Mouse (Mus musculus) c-Kit-positive CD71-negative TER-119-negative erythroid progenitor cells, embryonic 14.5 days (primary cell): ENCODE measurements around the gene Gm20388.

ENCODE experiments used
- DNase-seq: peaks from one replicate; pipeline ENCODE4 v3.0.0-alpha.2; 2013; ENCODE audit warnings: low read depth

The Gm20388 gene

DNA sequence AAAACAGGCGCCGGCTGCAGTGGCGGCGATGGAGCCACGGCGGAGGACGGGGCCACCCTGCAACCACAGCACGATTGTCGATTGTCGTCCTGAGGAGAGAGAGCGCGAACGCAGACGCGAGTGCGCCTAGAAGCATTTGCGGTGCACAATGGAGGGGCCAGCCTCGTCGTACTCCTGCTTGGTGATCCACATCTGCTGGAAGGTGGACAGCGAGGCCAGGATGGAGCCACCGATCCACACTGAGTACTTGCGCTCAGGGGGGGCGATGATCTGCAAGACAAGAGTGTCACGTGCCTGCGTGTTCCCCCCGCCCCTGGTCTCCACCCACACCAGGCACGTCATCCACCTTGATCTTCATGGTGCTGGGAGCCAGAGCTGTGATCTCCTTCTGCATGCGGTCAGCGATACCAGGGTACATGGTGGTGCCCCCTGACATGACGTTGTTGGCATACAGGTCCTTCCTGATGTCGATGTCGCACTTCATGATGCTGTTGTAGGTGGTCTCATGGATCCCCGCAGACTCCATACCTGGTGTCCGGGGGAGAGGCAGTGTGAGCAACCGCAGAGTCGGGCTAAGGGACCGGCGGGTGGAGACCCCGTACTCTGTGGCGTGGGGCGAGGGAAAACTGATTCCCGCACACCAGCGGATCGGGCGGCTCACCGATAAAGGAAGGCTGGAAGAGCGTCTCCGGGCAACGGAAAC lies 3981.4 kb downstream of the Gm20388 start:
- no peak for DNase-seq

DNA sequence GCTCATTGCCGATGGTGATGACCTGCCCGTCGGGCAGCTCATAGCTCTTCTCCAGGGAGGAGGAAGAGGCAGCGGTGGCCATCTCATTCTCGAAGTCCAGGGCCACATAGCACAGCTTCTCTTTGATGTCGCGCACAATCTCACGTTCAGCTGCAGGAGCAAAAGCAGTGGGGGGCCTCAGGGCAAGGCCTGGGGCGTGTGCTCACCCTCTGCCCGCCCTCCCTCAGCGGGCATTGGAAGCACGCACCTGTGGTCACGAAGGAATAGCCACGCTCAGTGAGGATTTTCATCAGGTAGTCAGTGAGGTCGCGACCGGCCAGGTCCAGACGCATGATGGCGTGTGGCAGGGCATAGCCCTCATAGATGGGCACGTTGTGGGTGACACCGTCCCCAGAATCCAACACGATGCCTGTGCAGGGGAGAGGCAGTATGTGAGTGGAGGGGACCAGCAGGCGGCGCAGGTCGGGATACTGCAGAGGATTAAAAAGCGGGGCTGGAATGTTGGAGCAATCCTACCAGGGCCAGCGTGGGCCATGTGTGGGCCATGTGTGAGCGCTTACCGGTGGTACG lies 3982.0 kb downstream of the Gm20388 start:
- no peak for DNase-seq

DNA sequence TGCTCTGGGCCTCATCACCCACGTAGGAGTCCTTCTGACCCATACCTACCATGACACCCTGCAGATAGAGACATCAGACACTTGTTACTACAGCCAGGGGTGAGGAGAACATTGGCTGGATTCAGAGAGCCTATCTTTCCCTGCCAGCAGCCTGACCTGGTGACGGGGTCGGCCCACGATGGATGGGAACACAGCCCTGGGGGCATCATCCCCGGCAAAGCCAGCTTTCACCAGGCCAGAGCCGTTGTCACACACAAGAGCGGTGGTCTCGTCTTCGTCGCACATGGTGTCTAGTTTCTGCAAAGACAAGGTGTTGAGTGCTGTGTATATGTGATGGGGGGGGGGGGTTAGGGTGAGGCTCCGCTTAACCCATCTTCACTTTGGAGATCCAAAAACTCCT lies 3982.8 kb downstream of the Gm20388 start:
- no peak for DNase-seq

DNA sequence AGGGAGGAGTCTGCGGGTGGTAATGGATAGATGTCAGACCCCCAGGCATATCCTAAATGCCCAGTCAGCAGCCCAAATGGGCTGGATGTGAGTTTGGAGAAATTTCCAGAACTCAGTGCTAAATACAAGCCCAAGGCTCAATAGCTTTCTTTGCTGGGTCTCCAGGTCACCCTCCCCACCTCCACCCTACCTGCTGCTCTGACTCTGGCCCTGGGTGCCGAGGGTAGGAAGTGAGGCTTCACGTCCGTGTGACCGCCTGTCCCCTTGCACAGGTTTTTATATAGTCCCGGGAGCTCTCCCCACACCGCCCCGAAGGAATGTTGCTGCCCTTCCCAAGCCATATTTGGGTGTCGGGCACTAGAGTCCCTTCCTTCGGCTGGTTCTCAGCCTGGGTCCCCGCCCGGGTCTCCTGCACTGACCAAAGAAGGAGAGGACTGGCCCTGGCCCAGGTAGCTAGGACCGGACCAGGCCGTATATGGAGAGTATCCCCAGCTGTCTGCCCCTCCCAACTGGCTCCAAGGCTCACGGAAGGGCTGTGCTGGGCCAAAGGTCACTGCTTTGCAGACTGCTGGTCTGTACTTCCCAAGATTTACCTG lies 3984.0 kb downstream of the Gm20388 start, which contains the start of gene Acta1:
Gene Acta1, minus strand, starts transcription at position 250 of the 596 bp plus-strand sequence.
- DNase-seq = no peak

DNA sequence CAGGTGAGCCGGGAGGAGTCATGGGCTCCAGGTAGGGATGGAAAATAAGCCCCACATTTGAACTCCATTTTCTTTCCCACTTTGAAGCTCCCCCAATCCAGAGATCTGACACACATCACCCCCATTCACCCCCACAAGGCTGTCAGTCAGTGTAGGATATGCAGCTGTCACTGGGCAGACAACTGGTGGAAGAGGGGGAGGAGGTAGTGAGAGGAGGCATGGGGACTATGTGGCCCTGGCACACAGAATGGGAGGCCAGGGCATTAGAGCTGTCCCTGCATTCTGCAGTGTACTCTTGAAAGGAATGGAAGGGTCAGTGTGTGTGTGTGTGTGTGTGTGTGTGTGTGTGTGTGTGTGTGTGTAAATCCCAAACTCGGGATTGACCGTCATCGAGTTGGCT lies 3984.6 kb downstream of the Gm20388 start:
- no peak for DNase-seq

DNA sequence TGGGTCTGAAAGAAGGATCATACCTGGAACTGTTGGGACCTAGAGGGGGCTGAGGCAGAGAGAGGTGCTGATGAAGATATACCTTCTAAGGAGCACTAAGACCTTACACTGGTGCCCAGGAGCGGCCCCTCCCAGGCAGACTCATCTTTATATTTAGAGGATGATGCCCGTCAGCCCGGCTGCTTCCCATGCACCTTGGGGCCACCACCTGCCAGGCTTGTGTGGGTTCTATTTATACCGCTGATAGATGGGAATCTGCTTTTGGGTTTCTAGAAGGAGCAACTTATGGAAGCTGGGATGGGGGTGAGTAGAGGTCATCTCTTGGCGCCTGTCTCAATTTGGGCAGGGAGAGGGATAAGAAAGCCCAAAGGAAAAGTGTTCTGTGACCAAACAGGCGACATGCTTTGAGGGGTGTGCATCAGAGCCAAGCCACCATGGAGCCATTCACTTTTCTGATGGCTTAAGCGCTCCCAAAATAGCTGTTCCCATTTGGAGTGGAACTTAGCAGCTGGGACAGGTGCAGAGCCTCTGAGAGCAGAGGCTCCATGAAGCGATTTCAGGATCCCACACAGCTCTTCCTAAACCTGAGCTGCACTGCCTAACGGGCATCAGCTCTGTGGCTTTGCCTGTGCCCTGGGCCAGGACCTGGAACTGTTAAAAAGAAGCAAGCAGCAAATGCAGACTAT lies 3985.2 kb downstream of the Gm20388 start:
- no peak for DNase-seq

DNA sequence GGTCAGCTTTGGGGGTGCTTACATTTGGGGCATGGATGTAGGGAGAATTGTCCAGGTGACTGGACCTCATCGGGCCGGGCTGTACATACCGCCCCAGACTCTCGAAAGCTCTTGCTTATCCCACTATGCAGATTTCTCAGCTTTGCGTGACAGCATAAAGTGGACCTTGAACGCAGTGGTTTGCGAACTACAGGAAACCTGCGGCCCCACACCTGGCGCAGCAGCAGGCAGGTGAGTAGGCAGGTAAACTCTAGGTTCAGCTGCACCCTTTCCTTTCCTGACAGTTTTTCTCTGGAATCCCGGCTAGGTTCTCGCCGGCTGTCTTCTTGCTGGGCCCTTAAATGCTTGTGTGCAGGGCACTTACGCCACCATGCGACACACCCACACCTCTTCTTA lies 3985.7 kb downstream of the Gm20388 start:
- DNase-seq = no peak

DNA sequence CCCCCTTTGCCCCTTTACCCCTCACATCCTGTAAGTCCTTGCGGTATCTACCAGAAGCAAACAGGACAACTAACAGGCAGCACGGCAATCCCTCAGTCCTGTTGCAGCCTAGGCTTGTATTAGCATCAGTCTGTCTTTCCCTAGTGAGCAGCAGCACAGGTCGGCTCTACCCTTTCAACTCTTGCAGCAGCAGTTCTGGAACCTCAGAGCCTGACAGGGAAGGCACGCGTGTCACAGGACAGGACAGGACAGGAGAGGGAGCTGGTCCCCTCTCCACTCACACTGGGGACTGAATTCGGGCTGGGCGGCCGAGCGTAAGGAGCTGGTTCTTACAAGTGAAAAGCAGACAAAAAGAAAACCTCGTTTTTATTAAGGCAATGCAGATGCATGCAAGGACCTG lies 3986.1 kb downstream of the Gm20388 start:
- no peak for DNase-seq

DNA sequence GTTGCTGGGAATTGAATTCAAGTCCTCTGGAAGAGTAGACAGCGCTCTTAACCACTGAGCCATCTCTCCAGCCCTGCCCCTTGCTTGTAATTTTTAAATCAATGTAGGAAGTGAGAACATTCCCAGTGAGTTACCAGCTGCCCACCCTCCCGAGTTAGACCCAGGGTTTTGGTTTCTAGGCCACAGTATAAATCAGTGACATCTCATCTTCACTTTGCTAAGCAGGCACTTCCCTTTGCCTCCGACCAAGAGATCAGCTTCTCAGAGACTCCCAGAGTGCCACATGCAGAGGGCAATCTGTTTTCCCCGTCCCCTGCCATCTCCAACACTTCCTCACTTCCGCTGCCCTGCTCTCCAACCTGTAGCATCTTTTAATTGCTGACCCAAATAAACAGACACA lies 3987.9 kb downstream of the Gm20388 start:
- DNase-seq = no peak

DNA sequence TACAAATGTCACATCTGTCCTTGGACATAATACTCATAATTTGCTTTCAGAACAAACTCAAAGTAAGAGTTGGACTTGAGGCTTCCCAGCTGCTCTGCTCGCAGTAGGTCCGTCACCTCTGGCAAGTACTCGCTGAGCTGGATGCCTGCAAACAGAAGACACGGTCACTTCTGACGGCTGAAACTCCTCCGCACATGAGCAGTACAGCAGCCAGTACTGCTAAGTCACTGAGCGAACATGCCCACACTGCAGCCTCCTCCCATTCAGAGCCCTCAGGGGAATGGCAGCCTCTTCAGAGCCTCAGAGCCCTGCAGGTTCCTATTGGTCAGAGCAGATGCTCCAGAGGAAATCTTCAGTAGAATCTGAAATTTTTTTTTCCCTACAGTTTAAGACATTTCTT lies 3988.7 kb downstream of the Gm20388 start:
- DNase-seq = no peak

DNA sequence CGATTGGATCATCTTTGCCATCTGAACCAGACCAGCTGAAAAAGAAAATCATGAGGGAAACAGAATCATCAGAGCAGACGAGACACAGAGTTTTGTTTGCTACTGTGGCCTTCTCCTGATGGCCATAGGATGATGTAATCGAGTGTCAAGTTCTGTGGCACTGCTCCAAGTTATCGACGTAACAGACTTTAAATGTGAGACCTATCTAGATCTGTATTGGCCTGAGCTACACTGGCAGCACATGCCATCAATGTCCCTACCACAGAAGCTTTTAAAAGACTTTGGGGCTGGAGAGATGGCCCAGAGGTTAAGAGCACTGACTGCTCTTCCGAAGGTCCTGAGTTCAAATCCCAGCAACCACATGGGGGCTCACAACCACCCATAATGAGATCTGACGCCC lies 3992.0 kb downstream of the Gm20388 start:
- no peak for DNase-seq

DNA sequence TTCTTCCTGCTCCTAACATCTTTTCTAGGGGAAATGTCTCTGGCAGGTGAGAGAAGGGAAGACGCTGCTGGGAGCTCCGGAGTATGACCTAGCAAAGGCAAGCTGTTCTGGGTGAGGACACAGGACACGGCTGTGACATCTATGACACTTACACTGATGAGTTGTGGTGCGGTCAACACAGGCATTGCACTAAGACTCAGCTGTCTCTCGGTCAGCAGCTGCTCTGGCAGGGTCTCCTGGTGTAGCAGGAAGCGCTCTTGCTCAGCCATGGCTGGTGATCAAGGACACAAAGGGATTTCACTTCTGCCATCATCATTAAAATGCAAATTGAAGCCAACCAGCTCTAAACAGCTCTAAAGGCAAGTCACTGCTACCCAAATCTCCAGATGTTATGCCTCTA lies 3997.0 kb downstream of the Gm20388 start:
- no peak for DNase-seq

DNA sequence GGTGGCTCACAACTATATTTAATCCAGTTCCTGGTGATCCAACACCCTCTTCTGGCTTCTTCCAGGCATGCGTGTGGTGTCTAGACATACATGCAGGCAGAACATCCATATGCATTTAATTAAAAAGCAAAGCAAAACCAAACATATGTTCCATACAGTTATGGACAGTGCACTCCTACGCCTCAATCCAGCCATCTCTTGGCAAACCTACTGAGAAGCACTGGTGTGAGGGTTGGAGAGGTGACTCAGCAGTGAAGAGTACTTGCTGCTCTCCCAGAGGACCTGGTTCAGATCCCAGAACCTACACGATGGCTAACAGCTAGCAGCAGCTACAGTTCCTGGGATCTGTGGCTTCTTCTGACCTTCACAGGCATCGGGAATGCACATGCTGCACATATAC lies 4001.6 kb downstream of the Gm20388 start:
- DNase-seq = no peak

DNA sequence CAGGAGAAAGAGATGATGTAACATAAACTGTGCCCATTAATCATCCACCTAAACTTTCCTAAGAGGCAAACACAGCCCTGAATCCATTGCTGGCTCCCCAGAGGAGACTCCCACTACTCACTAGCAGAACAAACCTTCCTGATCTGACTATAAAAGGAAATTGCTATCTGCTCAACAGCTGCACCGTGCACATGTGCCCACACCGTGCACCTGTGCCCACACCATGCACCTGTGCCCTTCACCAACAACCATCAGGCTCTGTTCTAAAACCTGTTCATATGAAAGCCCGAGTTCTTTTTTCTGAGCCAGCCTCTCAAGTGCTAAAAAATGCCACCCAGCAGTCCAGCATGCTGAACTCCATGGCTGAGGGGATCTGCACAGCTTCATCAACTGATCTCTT lies 4004.0 kb downstream of the Gm20388 start:
- DNase-seq = no peak

DNA sequence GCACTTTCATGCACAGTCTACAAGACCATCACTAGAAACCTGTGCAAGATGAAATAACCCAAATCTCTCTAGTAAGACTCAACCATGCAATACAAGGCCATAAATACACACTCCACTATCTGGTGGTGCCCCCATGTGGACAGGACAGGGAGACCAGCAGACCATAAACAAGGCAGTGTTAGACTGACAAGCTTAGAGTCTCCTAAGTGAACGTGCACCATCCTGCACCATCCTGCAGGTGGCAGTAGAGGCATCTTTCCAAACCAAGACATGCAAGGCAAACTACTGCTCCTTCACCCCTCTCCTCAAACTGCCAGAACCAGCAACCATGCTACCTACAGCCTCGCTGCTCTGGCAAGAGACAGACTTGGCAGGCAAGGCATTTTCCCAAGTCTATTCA lies 4014.1 kb downstream of the Gm20388 start:
- DNase-seq = peak; percentile 85

DNA sequence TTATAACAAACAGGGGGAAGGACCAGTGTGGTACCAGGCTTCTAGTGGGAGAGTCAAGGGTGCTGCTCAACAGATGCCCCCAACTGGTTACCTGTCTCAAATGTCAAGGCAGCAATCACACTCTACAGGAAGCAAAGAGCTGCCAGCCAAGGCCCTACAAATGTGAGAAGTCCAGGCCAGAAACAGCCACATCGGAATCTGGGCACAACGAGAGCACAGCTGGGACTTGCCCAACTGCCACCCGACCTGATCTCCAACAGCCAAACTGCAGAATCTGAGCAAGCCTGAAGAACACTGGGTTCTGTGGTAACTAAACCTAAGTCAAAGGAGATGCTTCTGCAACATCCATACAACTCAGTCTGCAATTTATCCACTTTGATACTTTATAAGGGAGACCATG lies 4015.0 kb downstream of the Gm20388 start:
- DNase-seq = no peak

DNA sequence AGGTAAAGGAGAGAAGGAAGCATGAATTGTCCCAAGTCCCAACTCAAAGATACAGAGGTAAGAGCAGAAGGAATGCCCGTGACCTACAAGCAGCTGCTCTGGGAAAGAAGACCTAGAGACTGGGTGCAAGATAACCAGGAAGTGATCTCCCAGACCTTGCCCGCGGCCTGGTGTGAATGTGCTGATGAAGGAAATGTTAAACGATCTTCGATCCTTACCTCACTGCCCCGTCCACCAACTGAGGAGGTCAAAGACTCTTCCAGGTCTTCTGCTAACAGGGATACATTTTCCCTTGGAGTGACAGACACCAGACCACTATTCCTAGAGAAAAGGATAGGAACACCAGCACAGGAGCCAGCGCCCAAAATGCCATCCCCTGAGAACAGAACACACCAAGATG lies 4018.4 kb downstream of the Gm20388 start:
- DNase-seq = no peak

DNA sequence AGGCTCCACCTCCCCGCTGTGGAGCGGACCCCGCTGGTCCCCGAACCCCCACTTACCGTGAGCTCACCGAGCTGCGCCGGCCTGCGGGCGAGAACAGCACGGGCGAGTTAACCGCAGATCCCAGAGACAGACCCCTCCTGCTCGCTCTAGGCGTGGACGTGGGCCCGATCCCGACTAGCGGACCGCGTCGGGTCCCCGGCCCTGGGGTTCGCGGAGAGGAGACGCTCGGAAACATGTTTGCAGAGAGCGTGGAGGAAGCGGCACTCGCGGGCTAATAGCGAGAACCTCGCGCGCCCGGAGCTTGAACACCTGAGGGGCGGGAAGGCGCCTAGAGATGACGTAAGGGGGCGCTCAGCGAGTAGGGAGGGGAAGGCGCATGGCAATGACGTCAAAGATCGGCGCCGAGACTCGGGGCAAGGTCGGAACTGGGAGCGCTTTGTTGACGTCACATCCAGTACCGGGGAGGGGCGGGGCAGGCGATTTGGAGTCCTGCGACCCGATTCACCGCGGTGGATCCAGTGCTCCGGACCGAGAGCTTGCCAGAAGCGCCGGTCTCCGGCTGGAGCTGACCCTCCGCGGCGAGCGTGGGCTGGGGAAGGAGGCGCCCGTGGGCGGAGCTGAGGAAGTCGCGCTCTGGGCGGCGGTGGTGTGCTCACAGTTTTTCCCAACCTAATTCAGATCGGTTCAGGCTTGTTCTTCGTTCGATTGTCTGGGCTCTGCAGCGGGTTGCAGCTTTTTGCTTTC lies 4038.5 kb downstream of the Gm20388 start, which contains the start of gene Nup133:
Gene Nup133, minus strand, starts transcription at position 324 of the 744 bp plus-strand sequence.
- peak; percentile 100 for DNase-seq

DNA sequence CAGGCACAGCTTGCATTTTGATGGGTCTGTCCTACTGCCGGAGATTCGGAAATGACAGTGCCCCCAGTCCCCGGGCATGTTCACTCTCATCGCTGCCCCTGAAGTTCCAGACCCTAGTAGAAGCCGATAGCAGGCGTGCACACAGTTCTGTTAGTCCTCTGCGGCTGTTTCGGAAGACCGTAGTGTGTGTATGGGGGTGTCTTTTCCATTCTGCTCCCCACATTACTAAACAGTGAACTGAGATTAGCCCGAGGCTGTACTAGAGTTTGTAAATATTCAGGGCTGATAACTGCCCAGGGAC lies 4039.0 kb downstream of the Gm20388 start:
- DNase-seq = no peak

DNA sequence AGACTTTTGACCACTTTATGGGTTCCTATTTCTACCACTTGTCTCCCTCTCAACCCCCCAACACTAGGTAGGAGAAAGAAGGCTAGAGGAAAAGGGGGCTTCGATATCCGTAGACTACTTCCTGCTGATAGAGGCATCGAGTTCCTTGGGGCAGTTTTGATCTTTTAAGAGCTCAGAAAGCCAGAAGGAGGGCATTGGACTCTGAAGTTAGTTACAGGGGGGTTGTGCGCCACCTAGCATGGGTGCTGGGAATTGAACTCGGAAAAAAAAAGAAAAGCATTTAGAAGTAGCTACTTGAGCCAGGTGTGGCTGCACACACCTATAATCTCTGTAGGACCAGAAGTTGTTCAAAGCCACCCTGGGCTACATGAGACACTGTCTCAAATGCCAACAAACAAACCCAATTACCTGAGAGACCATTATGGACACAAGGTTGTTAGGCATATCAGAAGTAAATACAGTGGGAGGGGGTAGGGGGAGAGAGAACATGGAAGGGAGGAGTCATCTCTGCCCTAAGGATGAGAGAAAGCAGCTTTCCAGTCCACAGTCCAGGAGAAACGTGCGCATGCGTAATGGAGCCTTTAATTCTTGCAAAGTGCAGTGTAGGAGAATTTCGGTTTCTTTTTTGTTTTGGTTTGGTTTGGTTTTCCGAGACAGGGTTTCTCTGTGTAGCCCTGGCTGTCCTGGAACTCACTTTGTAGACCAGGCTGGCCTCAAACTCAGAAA lies 4039.6 kb downstream of the Gm20388 start:
- DNase-seq = peak; percentile 76

DNA sequence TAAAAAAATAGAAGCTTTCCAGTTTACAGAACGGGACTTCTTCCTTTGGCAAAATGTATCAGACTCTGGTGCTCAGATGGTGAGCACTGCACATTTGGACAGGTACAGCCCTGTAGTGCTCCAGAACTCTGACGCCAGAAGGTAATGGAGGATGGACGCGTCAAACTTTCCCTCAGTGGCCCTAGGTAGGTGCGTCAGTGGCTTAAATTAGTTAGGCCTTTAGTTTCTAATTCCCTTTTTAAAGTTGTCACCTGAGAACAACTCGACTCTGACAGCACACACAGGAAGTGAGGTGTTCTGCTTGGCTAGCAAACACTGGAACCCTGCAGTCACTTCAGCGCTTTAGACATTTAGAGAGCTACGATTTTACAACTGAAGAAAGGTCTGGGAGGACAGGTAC lies 4043.0 kb downstream of the Gm20388 start:
- no peak for DNase-seq

DNA sequence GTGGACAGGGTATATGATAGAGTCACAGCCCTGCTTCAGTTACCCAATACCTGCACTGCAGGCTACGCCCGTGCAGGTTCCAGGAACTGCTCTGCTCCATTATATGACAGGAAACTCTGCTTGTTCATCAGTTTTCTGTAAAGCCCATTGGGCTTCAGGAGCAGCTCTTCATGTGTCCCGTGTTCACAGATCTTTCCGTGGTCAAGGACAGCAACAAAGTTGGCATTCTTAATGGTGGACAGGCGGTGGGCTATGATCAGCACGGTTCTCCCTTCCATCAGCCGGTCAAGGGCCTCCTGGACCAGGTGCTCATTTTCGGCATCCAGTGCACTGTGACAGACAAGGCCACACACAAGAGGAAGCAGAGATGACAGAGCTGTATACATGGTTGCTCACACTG lies 4043.6 kb downstream of the Gm20388 start:
- no peak for DNase-seq
